Mouse (Mus musculus): ENCODE data around the gene Gm10972.
"Not testable (repeated sequence)": the region's sequence is repeated elsewhere in the genome, so short reads cannot be mapped to it uniquely, and the experiment has no call there.

Gm10972 gene

DNA sequence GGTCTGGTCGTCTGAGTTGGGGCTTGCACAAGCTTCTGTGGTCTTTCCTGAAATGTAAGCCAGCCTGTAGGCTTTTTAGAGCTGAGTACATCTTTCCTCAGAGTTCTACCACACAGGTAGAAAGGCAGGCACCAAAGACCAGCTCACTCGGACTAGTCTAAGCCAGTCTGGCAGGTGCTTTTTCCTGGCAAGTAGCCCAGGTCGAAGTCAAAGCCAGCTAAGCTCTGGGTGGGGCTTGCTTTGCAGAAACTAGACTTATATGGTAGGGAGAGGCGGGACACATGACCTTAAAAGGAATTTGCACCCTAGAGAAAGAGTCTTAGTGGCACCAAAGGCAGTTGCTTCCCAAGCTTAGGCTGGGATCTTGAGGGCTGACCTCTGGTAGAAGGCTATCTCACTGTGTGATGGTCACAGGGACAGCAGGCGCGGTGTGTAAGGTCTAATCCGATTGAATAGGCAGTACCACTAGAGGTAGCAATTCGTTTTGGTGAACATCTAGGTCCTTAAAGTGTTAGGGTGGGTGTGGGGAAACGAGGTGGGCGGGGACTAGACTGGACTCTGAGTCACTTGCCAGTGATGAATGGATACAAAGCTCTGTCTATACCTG lies 16.3 kb downstream of the Gm10972 start:
- peak; percentile 57 for DNase-seq

DNA sequence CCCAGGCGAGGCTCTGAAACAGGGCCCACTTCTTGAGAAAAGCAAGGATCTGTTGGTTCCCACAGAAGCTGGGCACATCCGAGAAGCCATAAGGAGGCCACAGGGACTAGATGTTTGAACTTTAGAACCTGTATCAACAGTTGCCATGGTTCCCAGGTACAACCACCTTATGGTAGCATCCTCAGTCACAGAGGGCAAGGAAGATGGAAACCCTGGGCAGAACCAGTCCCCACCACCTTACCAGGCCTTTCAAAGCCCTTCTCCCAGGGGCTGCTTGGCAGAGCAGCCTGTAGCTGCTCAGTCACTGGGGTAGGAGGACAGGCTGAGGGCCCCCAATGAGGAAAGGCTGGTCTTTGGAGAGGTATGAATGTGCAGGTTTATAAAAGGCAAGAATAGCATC lies 17.9 kb downstream of the Gm10972 start:
- not testable (repeated sequence) for DNase-seq

DNA sequence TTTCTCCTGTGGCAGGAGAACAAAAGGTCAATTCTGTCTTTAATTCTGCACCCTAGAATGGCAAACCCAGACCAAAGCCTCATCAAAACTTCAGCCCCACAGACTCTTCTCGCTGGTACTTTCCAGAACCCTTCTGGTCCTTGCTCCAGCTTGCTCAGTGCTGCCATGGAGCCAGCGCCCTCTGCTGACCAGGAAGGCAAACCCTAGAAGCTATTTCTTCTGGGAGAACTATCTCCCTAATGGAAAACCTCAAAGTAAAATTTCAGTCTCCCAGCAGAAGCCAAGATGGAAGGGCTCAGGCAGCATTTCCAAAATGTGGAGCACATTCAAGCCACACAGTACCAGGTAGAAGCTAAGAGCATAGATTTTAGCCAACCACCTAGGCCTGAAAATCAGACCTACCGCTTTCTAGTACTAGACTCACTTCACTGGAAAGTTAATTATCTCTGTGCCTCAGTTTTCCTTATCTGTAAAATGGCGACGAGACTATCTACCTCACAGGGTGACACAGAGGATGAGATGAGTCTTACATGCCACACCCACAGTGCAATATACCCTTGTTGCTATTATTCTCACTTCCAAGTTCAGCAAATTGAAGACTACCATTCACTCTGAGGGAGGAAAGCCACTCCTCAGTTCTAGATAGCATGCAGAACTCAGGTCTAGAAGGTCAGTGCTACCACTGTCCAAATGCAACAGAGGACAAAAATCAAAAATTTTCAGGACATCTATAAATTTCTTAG lies 22.3 kb downstream of the Gm10972 start:
- not testable (repeated sequence) for DNase-seq

DNA sequence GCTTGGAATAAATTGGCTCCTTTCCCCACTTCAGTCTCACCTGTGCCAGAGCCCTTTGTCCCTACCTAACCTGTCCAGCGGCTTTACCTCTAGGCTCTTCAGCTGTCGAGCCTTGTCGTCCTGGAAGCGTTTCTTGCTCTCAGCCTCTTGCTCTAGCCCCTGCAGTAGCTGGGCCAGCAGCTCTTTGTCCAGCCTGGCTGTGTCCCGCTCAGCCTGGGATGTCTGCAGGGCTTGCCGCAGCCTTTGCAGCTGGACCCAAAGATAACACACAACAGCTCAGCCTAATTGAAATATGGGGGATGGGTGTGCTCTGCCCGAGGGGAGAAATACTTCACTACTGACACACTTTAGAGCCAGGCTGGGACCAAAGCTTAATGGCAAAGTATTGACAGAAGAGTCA lies 23.0 kb downstream of the Gm10972 start:
- not testable (repeated sequence) for DNase-seq

DNA sequence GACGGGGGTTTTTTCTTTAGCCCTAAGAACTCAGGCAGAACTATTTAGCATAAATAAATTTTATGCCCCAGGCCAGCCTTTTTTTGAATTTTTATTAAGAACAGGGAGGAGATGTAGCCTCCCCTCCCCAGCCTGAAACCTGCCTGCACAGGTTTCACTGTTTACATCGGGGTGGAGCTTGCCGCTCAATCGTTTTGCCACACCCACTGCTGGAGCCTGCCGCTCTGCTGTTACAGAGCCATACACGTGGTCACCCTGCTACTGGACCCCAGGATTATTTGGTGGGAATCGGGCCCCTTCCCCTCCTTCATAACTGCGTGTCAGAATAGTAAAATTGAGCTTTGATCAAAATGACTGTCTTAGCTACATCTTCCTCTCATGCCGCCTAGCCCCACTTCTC lies 32.2 kb downstream of the Gm10972 start:
- DNase-seq: not testable (repeated sequence)

DNA sequence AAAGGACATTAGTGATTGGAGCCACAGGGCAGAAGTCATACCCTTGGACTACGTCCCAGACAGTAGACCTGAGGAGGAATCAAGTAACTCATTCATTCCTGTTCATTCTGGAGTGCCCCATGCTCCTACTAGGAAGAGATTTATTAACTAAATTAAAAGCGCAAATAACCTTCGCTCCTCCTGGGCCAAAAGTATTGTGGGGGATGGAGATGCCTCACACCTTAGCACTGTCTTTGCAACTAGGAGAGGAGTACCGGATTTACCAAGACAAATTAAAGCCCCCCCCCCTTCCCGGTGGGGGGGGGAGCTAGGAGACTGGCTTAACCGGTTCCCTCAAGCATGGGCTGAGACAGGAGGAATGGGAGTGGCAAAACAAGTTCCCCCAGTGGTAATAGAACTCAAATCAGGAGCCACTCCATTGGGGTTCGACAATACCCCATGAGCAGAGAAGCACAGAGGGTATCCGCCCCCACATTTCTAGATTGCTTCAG lies 36.5 kb downstream of the Gm10972 start:
- peak; percentile 57 for DNase-seq

DNA sequence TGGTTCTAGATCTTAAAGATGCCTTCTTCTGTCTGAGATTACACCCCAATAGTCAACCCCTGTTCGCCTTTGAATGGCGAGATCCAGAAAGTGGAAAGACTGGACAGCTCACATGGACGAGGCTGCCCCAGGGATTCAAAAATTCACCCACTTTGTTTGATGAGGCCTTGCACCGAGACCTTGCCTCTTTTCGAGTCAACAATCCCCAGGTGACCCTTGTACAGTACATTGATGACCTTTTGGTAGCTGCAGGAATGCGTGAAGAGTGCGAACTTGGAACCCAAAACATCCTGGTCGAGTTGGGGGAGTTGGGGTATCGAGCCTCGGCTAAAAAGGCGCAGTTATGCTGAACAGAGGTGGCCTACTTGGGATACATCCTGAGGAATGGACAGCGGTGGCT lies 37.1 kb downstream of the Gm10972 start:
- DNase-seq: not testable (repeated sequence)

DNA sequence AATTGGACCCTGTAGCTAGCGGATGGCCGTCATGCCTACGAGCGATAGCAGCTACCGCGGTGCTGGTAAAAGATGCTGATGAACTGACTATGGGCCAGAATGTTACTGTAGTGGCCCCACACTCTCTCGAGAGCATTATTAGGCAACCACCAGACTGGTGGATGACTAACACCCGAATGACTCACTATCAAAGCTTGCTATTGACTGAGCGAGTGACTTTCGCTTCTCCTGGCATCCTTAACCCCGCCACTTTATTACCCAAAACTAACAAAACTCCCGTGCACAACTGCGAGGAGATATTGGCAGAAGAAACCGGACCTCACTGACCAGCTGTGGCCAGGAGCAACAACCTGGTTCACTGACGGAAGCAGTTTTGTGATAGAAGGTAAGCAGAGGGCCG lies 37.9 kb downstream of the Gm10972 start:
- no peak for DNase-seq

DNA sequence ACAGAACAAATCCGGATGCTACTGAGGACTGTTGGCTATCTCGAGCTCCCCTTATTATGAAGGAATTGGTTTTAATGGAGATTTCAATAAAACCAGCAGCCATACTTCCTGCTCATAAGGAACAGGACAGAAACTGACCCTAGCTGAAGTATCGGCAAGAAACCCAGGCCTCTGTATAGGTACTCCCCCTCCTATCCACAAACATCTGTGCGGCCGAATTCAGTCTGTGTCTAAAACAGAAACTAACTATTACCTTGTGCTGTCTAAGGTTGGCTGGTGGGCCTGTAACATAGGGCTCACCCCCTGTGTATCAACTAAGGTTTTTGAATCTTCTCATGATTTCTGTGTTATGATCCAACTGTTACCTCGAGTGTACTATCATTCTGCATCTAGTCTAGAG lies 40.7 kb downstream of the Gm10972 start:
- DNase-seq: no peak

DNA sequence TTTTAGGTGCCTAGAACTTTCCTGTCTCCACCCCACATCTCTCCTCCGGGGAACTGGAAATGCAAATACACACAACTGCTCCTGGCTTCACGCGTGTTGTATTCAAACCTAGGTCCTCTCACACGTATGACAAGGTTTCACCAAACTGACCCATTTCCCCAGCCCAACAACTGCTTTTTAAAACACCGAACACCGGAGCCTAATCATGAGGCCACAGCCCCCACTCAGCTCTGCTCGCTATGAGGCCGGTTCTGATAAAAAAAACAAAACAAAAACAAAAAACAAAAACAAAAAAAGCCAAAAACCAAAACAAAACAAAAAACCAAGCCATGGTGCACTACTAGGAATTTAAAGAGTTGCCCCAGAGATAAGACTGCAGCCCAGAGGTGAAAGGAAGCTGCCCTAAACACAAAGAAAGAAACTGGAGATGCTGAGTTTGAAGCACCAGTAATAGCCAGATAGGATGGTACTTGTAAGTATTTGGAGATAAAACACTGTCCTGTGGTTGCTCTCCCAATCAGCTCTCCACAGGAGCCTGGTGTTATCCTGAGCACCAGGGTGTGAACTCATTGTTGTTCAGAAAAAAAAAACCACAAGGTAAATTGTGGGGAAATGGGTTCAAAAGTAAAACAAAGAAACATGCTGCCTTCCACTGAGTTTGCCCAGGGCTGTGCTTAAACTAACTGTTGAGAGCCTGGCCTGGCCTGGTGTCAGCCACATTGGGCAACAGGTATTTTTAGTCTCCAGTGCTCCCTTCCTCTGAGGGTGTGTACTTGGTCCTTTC lies 43.3 kb downstream of the Gm10972 start:
- DNase-seq: not testable (repeated sequence)

DNA sequence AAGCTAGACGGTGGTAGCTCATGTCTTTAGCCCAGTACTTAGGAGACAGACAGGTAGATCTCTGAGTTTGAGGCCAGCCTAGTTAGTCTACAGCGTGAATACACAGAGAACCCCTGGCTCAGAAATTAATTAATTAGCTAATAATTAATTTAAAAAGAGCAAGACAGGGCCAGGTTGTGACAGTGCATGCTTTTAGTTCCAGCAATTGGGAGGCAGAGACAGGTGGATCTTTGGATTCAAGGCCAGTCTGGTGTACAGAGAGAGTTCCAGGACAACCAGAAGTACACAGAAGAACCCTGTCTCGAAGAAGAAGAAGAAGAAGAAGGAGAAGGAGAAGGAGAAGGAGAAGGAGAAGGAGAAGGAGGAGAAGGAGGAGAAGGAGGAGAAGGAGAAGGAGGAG lies 45.8 kb downstream of the Gm10972 start:
- DNase-seq: not testable (repeated sequence)

DNA sequence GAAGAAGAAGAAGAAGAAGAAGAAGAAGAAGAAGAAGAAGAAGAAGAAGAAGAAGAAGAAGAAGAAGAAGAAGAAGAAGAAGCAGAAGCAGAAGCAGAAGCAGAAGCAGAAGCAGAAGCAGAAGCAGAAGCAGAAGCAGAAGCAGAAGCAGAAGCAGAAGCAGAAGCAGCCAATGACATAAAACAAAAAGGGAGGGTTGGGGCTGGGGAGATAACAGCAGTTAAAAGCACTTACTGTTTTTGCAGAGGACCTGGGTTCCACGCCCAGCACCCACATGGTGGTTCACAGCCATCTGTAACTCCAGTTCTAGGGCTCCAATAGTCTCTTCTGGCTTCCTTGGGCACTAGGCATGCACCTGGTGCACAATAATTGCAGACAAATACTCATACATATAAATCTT lies 46.3 kb downstream of the Gm10972 start:
- DNase-seq: not testable (repeated sequence)

DNA sequence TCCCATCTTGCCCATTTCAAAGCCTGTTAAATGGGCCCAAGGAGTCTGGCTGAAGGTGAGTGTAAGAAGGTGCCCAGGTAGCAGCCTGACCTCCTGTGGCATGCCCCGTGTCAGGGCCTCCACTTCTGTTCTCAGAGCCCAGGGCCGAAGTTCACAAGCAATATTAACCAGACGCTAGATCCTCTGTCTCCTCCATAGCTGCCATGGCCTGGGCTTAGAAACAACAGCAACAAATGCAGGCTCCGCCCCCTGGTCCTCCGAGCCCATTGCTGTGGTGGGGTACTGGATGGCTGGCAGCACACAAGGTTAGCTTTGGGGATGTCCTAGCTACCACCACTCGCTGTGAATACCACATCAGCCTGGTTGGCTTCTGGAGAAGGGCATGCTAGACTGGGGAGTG lies 47.2 kb downstream of the Gm10972 start:
- DNase-seq: not testable (repeated sequence)

DNA sequence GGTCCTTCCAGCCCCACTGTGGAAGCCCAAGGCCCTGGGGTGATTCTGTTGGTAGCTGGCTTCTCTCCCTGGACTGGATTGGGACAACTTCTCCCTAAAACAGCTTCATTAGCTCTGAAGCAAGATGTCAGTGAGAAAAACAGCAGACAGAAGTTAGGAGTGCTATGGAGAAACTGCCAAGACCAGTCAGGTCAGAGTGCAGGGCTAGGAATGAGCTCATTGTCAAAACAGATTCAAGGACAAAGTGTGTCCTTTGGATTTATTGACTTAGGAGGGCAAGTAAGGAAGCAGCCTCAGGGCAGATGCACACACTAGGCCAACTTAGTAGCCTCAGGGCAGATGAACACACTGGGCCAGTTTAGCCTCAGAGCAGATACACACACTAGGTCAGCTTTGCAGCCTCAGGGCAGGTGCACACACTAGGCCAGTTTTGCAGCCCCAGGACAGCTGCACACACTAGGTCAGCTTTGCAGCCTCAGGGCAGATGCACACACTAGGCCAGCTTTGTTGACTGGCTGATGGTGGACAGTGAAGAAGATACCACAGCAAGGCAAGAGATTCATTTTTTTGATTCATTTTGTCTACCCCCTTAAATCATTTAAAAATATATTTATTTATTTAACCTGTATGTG lies 47.8 kb downstream of the Gm10972 start:
- DNase-seq: peak; percentile 47

DNA sequence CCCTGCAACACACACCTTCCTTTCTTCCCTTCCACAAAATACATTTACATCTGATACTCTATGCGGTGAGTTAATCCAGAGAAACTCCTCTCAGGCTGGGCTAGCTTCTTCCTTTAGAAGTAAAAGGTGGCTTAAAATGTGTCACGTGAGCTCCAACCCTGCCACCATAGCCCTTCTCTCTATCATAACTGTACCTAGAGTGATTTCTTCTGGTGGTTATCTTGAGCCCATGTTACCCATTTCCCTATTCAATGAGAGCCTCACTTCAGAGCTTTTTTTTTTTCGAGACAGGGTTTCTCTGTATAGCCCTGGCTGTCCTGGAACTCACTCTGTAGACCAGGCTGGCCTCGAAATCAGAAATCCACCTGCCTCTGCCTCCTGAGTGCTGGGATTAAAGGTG lies 48.8 kb downstream of the Gm10972 start:
- DNase-seq: not testable (repeated sequence)

All from kidney, adult 18-20 months (tissue).